Mouse (Mus musculus) intestine, embryonic 16.5 days (tissue): Measurements from ENCODE around the gene A830005F24Rik. TPM values are rescaled to one million over a fixed set of nuclear protein-coding genes. Genes with fewer than 3 reads are reported as not detected.

Experiments
- ATAC-seq: fragments of 200-750 bp; cut with Nextera tagmentation; 2 replicates; pipeline ENCODE4 v1.8.0; 2017; ENCODE audit warnings: moderate TSS enrichment, moderate library complexity
- H3K27ac ChIP-seq: fragments of 300-500 bp; sonication (generic); 2 replicates; pipeline ENCODE4 v1.5.1; 2014; ENCODE audit warnings: mild to moderate bottlenecking, low read length
- H3K27me3 ChIP-seq: fragments of 300-500 bp; sonication (generic); replicated peaks from 2 replicates; pipeline ENCODE4 v1.6.1; 2014; ENCODE audit warnings: low read length, control low read depth, mixed read lengths; ENCODE audit not compliant: control insufficient read depth, insufficient read depth
- H3K36me3 ChIP-seq: fragments of 300-500 bp; sonication (generic); 2 replicates; pipeline ENCODE4 v1.6.1; 2014; ENCODE audit warnings: low read length, control low read depth; ENCODE audit not compliant: control insufficient read depth, insufficient read depth
- H3K4me1 ChIP-seq: fragments of 300-500 bp; sonication (generic); 2 replicates; pipeline ENCODE4 v1.6.1; 2014; ENCODE audit warnings: low read length, control low read depth, mixed read lengths; ENCODE audit not compliant: control insufficient read depth, insufficient read depth
- H3K4me2 ChIP-seq: fragments of 300-500 bp; sonication (generic); 2 replicates; pipeline ENCODE4 v1.6.1; 2014; ENCODE audit warnings: low read depth, low read length, control low read depth
- H3K4me3 ChIP-seq: fragments of 300-500 bp; sonication (generic); 2 replicates; pipeline ENCODE4 v1.5.1; 2014; ENCODE audit warnings: mild to moderate bottlenecking, low read length
- H3K9ac ChIP-seq: fragments of 300-500 bp; sonication (generic); 2 replicates; pipeline ENCODE4 v1.6.1; 2014; ENCODE audit warnings: low read depth, low read length
- H3K9me3 ChIP-seq: fragments of 300-500 bp; sonication (generic); 2 replicates; pipeline ENCODE4 v1.6.1; 2016; ENCODE audit warnings: low read length, control low read depth; ENCODE audit not compliant: control insufficient read depth
- WGBS: fragments of 180-500 bp; shearing (Covaris S2); extraction: QIAGEN DNeasy Blood & Tissue Kit; methylation state at CpG from one replicate; pipeline ENCODE4 v1.1.7; 2014; 5-methylcytosine and 5-hydroxymethylcytosine counted together
- polyA plus RNA-seq: library from polyadenylated mRNA; unstranded; fragments of >200 nt; fragmentation: Nextera tagmentation; extraction: Ambion mirVana; gene quantifications from 2 replicates; pipeline ENCODE4 v1.2.1, GENCODE M21; 2015

The A830005F24Rik gene
- polyA plus RNA-seq, result 0.57 and 0.60 TPM in 2 replicates

DNA sequence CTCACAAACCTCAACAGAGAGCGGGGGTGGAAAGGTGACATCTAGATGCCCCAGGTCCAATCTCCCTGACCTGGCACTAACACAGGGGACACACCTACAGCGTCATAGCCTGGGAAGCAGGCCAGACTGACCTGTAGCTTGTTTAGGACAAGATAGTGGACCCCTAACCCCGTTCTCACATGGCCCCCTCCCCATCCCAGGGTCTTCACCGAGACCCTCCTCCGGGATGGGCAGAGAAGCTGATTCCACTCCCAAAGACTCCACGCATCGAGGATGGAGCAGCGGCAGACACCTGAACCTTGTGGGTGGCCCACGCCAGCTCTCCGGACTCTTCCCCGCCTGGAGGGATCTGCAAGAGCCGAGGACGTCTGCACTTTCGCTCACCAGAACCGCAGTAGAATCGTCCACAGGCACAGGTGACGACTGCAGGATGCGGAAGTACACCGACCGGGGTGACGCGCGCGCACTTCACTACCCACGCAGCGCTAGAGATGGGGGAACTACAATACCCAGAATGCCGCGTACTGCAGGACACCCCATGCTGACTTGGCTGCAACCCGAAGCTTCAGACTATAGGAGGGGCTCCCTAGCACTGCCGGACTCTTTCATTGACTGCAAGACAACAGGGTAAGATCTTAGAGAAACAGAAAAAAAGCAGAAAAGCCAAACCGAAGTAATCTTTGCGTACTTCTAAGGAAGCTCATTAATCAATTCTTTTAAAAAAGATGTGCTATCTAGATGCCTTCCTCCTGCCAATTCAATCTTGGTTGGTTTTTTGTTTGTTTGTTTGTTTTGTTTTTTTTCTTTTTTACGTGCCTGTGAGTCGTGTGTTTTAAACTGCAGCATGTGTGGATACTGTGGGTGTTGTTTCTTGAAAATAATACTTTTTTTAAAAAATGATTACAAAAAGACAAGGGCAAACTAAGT is at the start of gene A830005F24Rik, which contains the start of gene Zfp169:
A830005F24Rik (plus strand) TSS at position 568 of the 927 bp plus-strand sequence.
Zfp169 (minus strand) TSS at position 449 of the 927 bp plus-strand sequence.
- Histone ChIP-seq H3K4me1 (0 out of 2 replicates have a peak, but pooled peaks cover 2% of the 10 kb centered on the region), H3K9ac (peak within 1 kb of the TSS; percentile 85), H3K4me3 (peak within 1 kb of the TSS; percentile 83), H3K36me3 (no peaks in the 10 kb centered on the region), H3K4me2 (peak within 1 kb of the TSS; percentile 88), H3K9me3 (no peaks in the 10 kb centered on the region), H3K27ac (no peak within 1 kb of the TSS), H3K27me3 (no peaks in the 10 kb centered on the region)
- ATAC-seq, result peak; percentile 99
- WGBS, result 2% methylated on average over 34 of the region's 34 CpGs

DNA sequence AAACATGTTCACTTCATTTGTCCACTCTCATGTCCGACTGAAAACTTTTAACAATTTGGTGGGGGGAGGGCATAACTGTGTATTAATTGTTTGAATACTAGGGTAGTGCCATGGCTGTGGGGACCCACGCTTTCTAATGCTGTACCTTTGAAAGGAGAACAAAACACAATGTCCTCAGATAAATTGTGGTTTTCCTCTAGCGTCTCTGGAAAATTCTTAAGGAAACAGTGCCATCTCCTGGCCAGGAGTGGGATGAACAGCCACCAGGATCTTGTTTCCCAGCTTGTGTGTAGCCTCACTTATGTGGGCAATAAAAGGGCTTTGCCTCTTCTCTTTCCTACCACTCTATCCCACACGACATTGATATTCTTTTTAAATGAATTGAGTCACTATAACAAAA is 49.2 kb upstream of the A830005F24Rik start:
- no peaks in the 10 kb centered on the region for H3K9me3 ChIP-seq
- 14% methylated on average over 4 of the region's 4 CpGs for WGBS
- H3K4me1 ChIP-seq, result no peaks in the 10 kb centered on the region
- H3K36me3 ChIP-seq, result no peaks in the 10 kb centered on the region
- H3K4me3 ChIP-seq, result no peak overlapping the region
- H3K27ac ChIP-seq, result no peak overlapping the region
- ATAC-seq, result no peak
- H3K9ac ChIP-seq, result no peak overlapping the region
- no peak overlapping the region for H3K4me2 ChIP-seq
- H3K27me3 ChIP-seq, result no peaks in the 10 kb centered on the region

DNA sequence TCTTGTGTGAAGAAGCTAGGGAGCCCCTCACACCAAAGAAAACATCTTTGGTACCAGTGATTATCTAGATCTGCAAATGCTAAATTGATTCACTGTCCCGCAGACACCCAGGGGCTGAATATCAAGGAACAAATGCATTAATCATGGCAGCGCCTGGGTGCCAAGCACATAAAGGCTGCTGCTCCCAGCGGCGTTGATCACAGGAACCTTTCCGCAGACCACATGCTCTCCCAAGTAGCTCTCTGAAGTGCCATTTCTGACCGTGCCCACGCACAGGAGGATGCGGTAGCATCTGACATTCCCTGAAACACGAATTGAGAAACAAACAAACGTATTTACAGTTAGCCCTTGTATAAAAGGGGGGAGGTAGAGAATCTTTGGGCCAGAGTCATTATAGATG is 47.2 kb upstream of the A830005F24Rik start:
- Histone ChIP-seq H3K27ac (no peak overlapping the region), H3K36me3 (no peaks in the 10 kb centered on the region), H3K4me2 (no peak overlapping the region), H3K9me3 (no peaks in the 10 kb centered on the region), H3K4me3 (no peak overlapping the region), H3K4me1 (no peaks in the 10 kb centered on the region), H3K9ac (no peak overlapping the region), H3K27me3 (no peaks in the 10 kb centered on the region)
- no peak for ATAC-seq
- 52% methylated on average over 10 of the region's 10 CpGs for WGBS

DNA sequence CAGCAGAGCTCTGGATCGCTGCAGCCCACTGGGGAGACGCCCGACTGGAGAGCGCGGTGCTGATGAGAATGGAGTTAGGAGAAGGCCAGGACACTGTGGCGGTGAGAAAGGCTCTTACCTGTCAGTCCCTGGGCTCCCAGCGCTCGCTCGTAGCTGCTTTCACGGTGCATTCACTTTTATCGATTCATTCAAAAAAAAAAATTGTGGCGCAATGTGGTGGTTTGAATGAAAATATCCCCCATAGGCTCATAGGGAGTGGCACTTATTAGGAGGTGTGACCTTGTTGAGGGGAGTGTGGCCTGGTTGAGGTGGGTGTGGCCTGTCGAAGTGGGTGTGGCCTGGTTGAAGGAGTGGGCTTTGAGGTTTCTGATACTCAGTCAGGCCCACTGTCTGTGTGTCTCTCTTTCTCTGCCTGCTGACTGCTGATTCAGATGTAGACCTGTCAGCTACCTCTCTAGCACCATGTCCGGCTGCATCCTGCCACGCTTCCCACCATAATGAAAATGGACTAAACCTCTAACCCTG is 44.7 kb upstream of the A830005F24Rik start:
- ATAC-seq, result no peak
- Histone ChIP-seq H3K27ac (no peak overlapping the region), H3K9me3 (no peaks in the 10 kb centered on the region), H3K4me1 (no peaks in the 10 kb centered on the region), H3K9ac (no peak overlapping the region), H3K4me3 (no peak overlapping the region), H3K27me3 (no peaks in the 10 kb centered on the region), H3K36me3 (no peaks in the 10 kb centered on the region), H3K4me2 (no peak overlapping the region)
- 64% methylated on average over 15 of the region's 15 CpGs for WGBS

DNA sequence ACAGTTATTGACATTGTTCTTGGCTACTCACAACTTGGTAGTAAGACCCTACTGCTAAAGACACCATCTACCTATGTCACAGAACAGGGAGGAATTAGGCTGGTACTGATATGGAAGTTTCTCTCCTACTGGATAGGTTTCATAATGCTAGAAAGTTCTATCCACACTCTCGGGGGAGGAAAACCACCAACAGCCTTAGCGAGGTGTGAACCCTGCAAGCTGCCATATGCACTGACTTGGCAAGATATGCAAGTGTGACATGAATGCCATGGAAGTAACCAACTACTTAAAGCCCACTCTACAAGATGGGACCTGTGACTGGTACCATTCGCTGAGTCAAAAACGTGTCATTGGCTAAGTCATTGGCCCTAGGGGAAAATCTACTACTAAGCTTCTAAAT is 29.8 kb upstream of the A830005F24Rik start:
- no peak for ATAC-seq
- H3K4me3 ChIP-seq, result no peak overlapping the region
- WGBS, result 93% methylated on average over 4 of the region's 4 CpGs
- no peak overlapping the region for H3K9ac ChIP-seq
- no peak overlapping the region for H3K4me2 ChIP-seq
- H3K36me3 ChIP-seq, result no peaks in the 10 kb centered on the region
- H3K27me3 ChIP-seq, result no peaks in the 10 kb centered on the region
- H3K9me3 ChIP-seq, result no peaks in the 10 kb centered on the region
- no peaks in the 10 kb centered on the region for H3K4me1 ChIP-seq
- H3K27ac ChIP-seq, result no peak overlapping the region

DNA sequence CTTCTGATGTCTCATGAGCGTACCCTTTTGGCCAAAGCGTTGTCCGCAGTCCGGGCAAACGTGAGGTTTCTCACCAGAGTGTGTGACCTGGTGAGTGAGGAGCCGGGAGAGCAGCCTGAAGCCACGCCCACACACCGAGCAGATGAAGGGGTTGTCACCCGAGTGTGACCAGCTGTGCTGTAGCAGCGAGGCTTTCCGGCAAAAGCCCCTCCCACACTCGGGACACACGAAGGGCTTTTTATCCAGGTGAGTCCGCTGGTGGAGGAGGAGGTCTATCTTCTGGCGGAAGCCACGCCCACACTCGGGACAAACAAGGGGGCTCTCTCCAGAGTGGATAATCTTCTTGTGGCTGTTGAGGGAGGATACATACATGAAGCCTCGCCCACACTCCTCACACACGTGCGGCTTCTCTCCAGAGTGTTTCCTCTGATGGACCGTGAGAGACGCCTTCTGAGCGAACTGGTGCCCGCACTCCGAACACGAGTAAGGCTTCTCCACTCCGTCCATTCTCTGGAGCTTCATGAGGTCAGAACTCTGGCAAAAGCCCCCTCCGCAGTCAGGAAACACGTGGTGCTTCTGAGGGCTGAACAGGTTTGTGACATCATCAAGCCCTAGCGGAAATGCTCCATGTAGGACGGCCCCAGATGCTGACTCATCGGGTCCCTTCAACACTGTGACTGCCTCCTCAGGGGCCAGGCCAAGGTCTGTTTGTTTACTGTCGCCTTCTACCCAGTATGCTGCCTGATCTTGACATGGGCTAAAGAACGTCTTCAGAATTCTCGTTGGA is 22.8 kb upstream of the A830005F24Rik start:
- no peaks in the 10 kb centered on the region for H3K4me1 ChIP-seq

DNA sequence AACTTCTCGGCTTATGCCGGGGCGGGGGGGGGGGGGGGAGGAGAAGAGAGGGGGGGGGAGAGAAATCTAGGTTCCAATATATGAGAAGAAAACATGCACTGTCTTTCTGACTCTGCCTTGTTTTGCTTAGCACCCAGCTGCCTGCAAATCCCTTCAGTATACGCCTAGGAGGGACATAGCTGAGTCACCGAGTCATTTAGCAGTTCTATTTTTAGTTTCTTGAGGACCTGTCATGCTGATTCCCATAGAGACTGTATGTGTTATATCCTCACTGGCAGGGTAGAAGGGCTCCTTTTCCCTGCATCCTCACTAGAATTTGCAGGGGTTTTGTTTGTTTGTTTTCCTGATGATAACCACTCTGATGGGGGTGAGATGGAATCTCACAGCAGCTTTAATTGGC is 20.2 kb upstream of the A830005F24Rik start:
- Histone ChIP-seq H3K27ac (no peak overlapping the region), H3K9me3 (peaks cover 4% of the 10 kb centered on the region), H3K4me3 (no peak overlapping the region), H3K4me1 (no peaks in the 10 kb centered on the region), H3K27me3 (no peaks in the 10 kb centered on the region), H3K9ac (no peak overlapping the region), H3K36me3 (peaks cover 29% of the 10 kb centered on the region), H3K4me2 (no peak overlapping the region)
- 73% methylated on average over 4 of the region's 5 CpGs for WGBS
- no peak for ATAC-seq

More for the DNA sequence above, 22.8 kb upstream of the A830005F24Rik start:
- ATAC-seq, result no peak
- Histone ChIP-seq H3K4me3 (no peak overlapping the region), H3K36me3 (peaks cover 25% of the 10 kb centered on the region), H3K9me3 (peaks cover under 1% of the 10 kb centered on the region), H3K4me2 (no peak overlapping the region), H3K9ac (no peak overlapping the region), H3K27me3 (no peaks in the 10 kb centered on the region), H3K27ac (no peak overlapping the region)
- 88% methylated on average over 35 of the region's 35 CpGs for WGBS

DNA sequence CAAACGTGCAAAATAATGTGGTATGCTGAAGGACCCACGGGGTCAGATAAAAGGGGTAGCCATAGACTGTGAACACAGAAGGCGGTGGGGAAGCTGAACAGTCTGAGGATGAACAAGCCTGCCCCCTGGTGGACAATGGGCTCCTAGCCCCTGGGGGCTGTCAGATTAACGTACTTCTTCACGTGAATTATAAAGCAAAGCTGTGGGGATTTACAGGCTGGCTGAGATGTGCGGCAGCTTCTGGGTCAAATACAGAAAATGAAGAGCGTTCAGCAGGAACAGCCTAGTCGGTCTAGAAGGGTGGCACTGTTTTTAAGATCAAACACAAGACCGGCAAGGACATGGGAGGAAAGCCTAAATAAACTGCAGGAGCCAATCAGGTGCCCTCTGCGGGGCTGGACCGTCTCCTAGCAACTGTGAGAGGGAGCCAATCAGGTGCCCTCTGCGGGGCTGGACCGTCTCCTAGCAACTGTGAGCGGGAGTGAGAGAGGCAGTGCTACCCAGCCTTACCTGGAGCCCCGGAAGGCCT is 15.6 kb upstream of the A830005F24Rik start:
- Histone ChIP-seq H3K4me2 (no peak overlapping the region), H3K36me3 (peaks cover 5% of the 10 kb centered on the region; the same call in 1 of the 2 replicates), H3K4me3 (no peak overlapping the region), H3K27ac (no peak overlapping the region), H3K27me3 (no peaks in the 10 kb centered on the region), H3K4me1 (no peaks in the 10 kb centered on the region), H3K9me3 (peaks cover 4% of the 10 kb centered on the region; the same call in 1 of the 2 replicates), H3K9ac (no peak overlapping the region)
- peak; percentile 52; the same call in 1 of the 2 replicates for ATAC-seq
- WGBS, result 26% methylated on average over 15 of the region's 15 CpGs

DNA sequence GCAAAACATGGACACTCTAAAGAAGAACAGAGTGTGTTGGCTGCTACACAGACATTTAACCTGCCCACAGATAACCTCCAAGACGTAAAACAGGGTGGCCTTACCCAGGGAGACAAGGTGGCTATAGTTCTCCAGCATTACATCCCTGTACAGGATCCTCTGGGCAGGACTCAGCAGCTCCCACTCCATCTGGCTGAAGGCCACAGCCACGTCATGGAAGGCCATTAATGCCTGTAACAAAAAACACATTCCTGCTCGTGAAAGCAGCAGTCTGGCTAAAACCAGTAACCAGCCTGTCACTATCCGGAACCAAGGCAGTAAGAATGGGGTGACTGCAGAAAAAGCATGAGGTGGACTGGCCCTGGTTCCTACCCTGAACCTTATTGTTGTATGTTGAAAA is 14.7 kb upstream of the A830005F24Rik start:
- no peak overlapping the region for H3K4me2 ChIP-seq
- no peaks in the 10 kb centered on the region for H3K4me1 ChIP-seq
- H3K9me3 ChIP-seq, result peaks cover 4% of the 10 kb centered on the region; the same call in 1 of the 2 replicates
- peaks cover 5% of the 10 kb centered on the region; the same call in 1 of the 2 replicates for H3K36me3 ChIP-seq
- no peaks in the 10 kb centered on the region for H3K27me3 ChIP-seq
- no peak for ATAC-seq
- H3K9ac ChIP-seq, result no peak overlapping the region
- H3K4me3 ChIP-seq, result no peak overlapping the region
- no peak overlapping the region for H3K27ac ChIP-seq
- 66% methylated on average over 4 of the region's 4 CpGs for WGBS
